Mouse (Mus musculus) heart, postnatal 25 days (tissue): ENCODE results near the gene Eif3m. TPM values are rescaled to one million over a fixed set of nuclear protein-coding genes. Genes with fewer than 3 reads are reported as not detected.

Source experiments
- DNase-seq: peaks from one replicate; pipeline ENCODE4 v3.0.0; 2022; ENCODE audit warnings: low spot score
- intact Hi-C: fragments of 180-260 bp; cut with DNase I; formaldehyde crosslinking; loops from one replicate; pipeline ENCODE4 v1.15.1; 2025
- total RNA-seq, 2 experiments: library from RNA; stranded (reverse); gene quantifications; 2 replicates each; pipeline ENCODE4 v1.2.3; 2021

Gene Eif3m
- total RNA-seq, 2 experiments from 2014 or later, result 123 to 142 TPM

GRCm38 (mm10) chr2:105019457-105019856 lies 2.6 kb upstream of the Eif3m start:
- DNase-seq, result no peak
- intact Hi-C loops, result loop anchor here (5.0 to 10.0 kb wide), 2 partner anchors 108 to 425 kb away; partner anchors contain the start of genes Cstf3 and Wt1

GRCm38 (mm10) chr2:105017802-105018201 lies 922 bp upstream of the Eif3m start:
- intact Hi-C loops, result loop anchor here (5.0 to 10.0 kb wide), 2 partner anchors 109 to 423 kb away; partner anchors contain the start of genes Cstf3 and Wt1
- DNase-seq, result no peak

GRCm38 (mm10) chr2:105016192-105016966 lies 501 bp downstream of the Eif3m start:
- intact Hi-C loops, result loop anchor here (5.0 to 10.0 kb wide), 2 partner anchors 111 to 422 kb away; partner anchors contain the start of genes Cstf3 and Wt1
- DNase-seq, result no peak

- no peak for DNase-seq
- intact Hi-C loops, result no loop called here
Measured at GRCm38 (mm10) chr2:105007236-105007635, 9.6 kb downstream of the Eif3m start.

GRCm38 (mm10) chr2:104996201-104996600 lies 20.7 kb downstream of the Eif3m start:
- intact Hi-C loops, result no loop called here
- DNase-seq, result no peak

- DNase-seq, result no peak
- intact Hi-C loops, result no loop called here
Measured at GRCm38 (mm10) chr2:104994436-104994835, 22.4 kb downstream of the Eif3m start.

GRCm38 (mm10) chr2:104988974-104989373 lies 27.9 kb downstream of the Eif3m start:
- intact Hi-C loops, result no loop called here
- no peak for DNase-seq

- intact Hi-C loops, result no loop called here
- DNase-seq, result no peak
Measured at GRCm38 (mm10) chr2:104985796-104986195, 31.1 kb downstream of the Eif3m start.

GRCm38 (mm10) chr2:104981712-104982111 lies 35.2 kb downstream of the Eif3m start:
- no peak for DNase-seq
- intact Hi-C loops, result no loop called here

- intact Hi-C loops, result no loop called here
- no peak for DNase-seq
Measured at GRCm38 (mm10) chr2:104964492-104964891, 52.4 kb downstream of the Eif3m start.

Other genes starting within 250 kb of the Eif3m start
- 10 to 100 TPM; 26.7 to 27.7 TPM for gene Qser1, start 200.3 kb downstream of the Eif3m start, total RNA-seq
- gene Prrg4, start 167.2 kb downstream of the Eif3m start, total RNA-seq, result 1 to 10 TPM in 1 of 2 experiments, under 1 TPM in 1; 0.78 to 1.4 TPM
- 1 to 10 TPM; 3.9 to 4.2 TPM for gene Ccdc73, start 149.3 kb downstream of the Eif3m start, total RNA-seq
- not detected for gene Gm11060, start 74.9 kb upstream of the Eif3m start, total RNA-seq
- 1 to 10 TPM; 6.0 to 6.6 TPM for gene Wt1, start 109.4 kb upstream of the Eif3m start, total RNA-seq
- 1 to 10 TPM; 1.8 to 2.0 TPM for gene Them7, start 207.2 kb upstream of the Eif3m start, total RNA-seq